Mouse (Mus musculus): ENCODE data around the gene Helz.

Gene Helz

DNA sequence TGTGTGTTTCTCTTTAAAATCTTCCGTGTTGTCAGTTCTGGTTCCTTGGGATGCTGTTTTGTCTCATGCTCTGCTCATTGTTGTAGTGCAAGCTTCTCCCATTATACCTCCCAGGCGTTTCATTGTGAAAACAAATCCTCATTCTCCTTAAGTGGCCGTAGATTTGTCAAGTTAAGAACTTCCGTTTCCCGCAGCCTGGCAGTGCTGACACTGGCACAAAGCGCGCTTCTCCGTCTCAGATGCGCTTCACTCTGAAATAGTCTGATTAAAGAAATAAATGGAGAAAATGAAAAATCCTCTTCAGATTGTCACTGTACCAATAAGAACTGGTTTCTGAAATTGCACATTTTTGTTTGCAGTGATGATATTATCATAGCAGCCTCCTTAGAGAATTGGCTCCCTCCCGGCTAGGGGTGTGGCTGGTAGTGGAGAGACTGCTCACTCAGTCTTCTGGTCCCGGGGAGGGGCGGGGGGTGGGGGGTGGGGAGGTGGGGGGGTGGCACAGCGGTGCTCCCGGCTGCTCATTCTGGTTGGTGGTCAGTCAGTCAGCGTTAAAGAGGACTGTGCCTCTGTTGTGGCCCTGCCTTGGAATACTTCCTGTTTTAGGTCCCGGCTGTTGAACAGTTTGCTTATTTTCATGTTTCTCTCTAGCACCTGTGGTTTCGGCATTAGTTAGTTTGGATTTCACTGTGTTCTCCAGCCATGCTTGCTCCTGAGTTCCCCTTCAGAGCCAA lies 128.6 kb downstream of the Helz start:
- DNase-seq: no peak

GRCm38 (mm10) chr11:107682694-107683355 lies 135.1 kb downstream of the Helz start:
- no peak for DNase-seq

DNA sequence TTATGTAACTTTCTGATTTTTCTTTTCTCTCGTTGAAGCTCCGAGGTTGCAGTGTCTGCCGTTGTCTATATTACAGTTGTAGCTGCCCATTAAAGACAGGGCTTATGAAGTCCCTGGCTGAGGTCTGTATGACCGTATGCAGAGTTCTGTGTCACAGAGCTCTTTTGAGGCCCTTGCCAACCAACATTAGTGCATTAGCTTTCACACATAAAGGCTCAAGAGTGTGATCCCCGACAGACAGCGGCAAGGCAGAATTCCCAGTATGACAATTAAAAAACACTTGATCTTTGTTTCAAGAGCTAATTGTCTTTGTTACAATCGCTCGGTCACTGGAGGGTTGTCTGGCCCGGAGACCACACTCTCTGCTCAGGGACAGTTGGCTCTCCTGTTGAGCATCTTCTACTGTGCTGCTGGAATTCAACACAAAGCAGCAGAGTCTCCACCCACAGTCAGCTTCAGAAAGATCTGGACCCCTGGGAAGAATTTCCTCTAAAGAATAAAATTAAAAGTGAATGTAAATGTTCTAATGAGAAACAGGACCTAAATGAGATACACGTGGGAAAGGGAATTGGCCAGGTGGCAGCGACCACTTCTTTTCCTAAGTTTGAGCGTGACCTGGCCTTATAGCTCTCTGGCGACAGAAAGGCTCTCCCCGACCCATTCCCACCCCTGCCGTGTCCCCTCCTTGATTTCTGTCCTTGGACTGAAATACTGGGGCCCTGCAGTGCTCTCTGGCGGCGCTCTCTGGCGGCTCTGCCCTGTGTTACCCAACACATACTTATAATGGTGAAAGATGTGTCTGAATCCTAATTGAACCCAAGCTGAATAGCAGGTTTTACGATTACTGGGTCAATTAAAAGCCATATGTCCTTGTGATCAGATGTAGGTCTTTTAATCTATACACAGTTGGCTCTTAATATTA lies 136.1 kb downstream of the Helz start:
- DNase-seq: no peak

GRCm38 (mm10) chr11:107686290-107686689 lies 138.6 kb downstream of the Helz start:
- no peak for DNase-seq

- DNase-seq: no peak
Observed at GRCm38 (mm10) chr11:107688480-107688879, 140.8 kb downstream of the Helz start.

- no peak for DNase-seq
Observed at GRCm38 (mm10) chr11:107691569-107691968, 143.8 kb downstream of the Helz start.

DNA sequence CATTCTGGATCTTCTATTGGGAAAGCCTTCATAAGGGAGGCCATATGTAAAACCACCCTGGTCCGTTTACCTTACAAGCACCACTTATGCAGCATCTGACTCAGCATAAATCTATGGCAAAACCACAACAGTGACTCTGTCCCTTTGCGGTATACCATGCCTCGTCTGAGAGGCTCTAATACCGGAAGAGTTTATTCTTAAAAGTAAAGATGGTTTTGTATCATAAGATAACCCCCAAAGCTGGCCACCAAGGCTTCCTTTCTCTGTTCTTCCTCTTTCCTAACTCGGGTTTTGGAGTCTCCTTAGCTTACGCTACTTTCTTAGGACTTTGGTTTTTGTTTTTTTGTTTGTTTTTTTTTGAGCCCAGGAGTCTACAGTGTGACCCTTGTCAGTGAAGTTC lies 145.6 kb downstream of the Helz start:
- no peak for DNase-seq

- DNase-seq: no peak
Observed at GRCm38 (mm10) chr11:107699967-107700366, 152.2 kb downstream of the Helz start.

- DNase-seq: no peak
Observed at GRCm38 (mm10) chr11:107703272-107704134, 155.8 kb downstream of the Helz start.

DNA sequence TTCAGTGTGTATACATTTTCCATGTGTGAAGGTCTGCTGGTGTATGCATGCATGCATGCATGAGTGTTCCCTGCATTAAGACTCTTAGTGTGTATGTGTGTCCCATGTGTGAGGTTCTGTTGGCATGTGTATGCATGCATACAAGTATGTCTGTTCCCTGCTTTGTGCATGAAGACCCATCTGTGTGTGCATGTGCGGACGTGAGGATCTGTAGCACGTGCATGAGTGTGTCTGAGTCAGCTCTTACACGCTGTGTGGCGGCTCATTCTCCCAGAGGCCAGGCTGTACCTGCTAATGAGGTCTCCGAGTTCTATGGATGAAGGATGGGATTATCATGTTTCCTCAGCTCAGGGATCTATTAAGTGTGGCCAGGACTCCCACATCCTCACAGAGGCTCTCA lies 157.3 kb downstream of the Helz start:
- no peak for DNase-seq

DNA sequence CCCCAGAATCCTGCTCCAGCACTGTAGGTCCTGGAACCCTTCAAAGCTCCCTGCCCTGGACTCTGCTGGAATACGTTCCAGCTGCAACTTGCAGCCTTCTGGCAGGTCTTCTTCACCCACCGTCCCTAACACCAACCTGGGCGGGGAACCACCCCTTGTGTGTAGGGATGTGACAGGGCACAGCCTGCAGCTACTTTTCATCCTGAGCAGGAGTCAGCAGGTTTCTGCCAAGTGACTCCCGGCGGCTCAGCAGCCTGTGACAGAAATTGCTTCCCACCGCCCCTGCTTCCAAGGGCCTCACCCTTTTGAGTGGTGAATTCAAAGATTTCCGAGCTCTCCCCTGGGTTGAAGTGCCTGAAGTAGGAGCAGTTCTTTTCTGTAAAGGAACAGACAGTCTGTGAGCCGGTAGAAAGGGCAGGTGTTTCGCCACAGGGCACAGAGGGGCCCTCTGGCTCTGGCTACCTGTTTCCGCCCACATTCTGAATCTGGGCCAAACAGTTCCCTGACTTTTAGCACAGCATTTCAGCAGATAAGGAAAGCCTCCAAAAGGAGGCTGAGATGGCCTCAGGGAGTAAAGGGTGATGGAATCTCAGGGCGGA lies 157.8 kb downstream of the Helz start:
- no peak for DNase-seq

- no peak for DNase-seq
Observed at GRCm38 (mm10) chr11:107707897-107708610, 160.3 kb downstream of the Helz start.

GRCm38 (mm10) chr11:107710379-107710778 lies 162.6 kb downstream of the Helz start:
- DNase-seq: no peak

DNA sequence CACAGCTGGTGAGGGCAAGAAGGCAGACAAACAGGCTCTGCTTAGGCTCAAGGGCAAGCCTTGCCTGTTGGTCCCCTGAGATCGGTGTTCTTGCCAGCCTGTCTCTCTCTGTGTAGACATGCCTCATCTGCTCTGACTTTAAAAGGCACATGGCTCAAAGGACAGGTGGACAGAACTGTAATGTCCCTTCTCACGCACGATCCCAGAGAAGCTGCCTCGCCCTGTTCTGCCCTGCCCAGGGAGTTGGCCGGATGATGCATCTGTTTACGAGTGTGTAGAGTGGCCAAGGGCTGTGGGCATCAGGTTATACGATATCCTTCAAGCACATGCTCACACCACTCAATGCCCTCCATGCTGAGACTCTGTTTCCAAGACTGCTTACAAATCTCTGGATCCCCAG lies 166.6 kb downstream of the Helz start:
- no peak for DNase-seq

GRCm38 (mm10) chr11:107716332-107716938 lies 168.7 kb downstream of the Helz start, which contains the start of gene Cacng1:
Cacng1 (minus strand) TSS chr11:107716522.
- no peak for DNase-seq

- DNase-seq: no peak
Observed at GRCm38 (mm10) chr11:107720264-107721021, 172.7 kb downstream of the Helz start.

DNA sequence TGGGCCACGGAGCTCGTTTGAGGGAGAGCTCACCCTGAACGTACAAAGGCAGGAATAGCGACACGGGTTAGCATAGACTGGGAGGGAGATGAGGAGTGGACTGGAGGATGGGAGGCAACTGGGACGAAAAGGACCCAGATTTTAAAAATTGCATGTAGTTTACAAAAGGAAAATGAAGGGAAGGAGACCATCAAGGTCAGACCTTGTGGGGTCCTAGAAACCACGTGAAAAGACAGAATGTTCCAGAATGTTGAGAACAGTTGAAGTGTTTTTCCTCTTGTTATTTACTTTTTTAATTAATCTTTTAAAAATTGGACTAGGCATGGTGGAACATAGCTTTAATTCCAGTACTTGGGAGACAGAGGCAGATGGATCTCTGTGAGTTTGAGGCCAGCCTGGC lies 173.3 kb downstream of the Helz start:
- DNase-seq: no peak

GRCm38 (mm10) chr11:107724603-107725002 lies 176.9 kb downstream of the Helz start:
- no peak for DNase-seq

- peak; percentile 47 for DNase-seq
Observed at GRCm38 (mm10) chr11:107728073-107728863, 180.5 kb downstream of the Helz start.

Measured in right cerebral cortex, postnatal 14 days (tissue).